Mouse (Mus musculus): ENCODE results near the gene Chd3. TPM values are rescaled to one million over a fixed set of nuclear protein-coding genes. Genes with fewer than 3 reads are reported as not detected.

The Chd3 gene
- polyA plus RNA-seq, 1 experiment, result 25.7 TPM

DNA sequence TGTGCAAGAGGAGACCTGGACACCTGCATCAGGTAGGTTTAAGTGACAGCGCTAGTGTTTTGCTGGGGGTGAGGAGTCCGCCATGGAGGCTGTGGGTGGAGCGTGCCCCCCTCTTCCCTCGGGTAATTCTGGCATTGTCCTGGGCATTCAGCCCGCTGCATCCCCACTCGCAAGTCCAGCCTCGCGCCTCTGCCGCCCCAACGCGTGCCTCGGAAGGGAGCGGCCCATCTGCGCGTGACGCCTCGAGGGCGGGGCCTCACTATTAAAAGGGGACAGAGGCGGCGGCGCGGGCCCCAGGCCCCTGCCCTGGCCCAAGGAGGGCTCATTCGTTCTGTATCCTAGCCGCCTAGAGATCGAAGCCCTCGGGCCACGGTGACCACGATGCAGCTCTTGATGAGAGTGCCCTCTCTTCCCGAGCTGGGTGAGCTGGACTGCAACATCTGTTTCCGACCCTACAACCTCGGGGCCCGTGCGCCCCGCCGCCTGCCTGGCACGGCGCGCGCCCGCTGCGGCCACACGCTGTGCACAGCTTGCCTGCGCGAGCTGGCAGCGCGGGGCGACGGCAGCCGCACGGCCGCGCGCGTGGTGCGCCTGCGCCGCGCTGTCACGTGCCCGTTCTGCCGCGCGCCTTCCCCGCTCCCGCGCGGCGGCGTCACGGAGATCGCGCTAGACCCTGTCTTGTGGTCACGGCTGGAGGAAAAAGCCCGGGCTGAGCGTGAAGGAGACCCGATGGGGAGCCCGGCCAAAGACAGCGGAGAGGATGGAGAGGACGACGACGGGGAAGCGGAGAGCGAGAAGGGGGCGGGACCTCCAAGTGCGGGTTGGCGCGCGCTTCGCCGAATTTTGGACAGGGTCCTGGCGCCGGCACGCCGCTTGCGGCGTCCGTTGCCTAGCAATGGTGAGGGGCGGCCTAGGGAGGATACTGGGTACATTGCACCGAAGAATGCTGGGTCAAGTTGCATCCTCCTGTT, 28.8 kb downstream of the Chd3 start, which contains the start of gene Rnf227:
Gene Rnf227 (plus strand): TSS at position 301 of the 971 bp plus-strand sequence.
- Histone ChIP-seq H3K4me1 (ENCODE audit: control insufficient read depth, insufficient read depth, low read length) (no peaks in the 10 kb centered on the region), H3K9me3 (replicated peaks; ENCODE audit: control insufficient read depth, insufficient read depth, low read length, poor library complexity, severe bottlenecking) (no peaks in the 10 kb centered on the region), H3K4me3 (ENCODE audit: low read depth, low read length) (peak within 1 kb of the TSS; percentile 54), H3K27me3 (ENCODE audit: control insufficient read depth, insufficient read depth, low read length, poor library complexity, severe bottlenecking) (peaks cover 8% of the 10 kb centered on the region), H3K27ac (ENCODE audit: insufficient read depth, low read length) (no peak within 1 kb of the TSS), H3K9ac (ENCODE audit: low read depth, poor library complexity, severe bottlenecking) (peak within 1 kb of the TSS; percentile 32), H3K36me3 (ENCODE audit: control insufficient read depth, insufficient read depth, low read length, poor library complexity, severe bottlenecking) (no peaks in the 10 kb centered on the region)
- TF ChIP-seq CTCF (IDR thresholded peaks at IDR 0.05; ENCODE audit: low read depth, low read length), result no peak

- Histone ChIP-seq H3K4me1 (ENCODE audit: control insufficient read depth, insufficient read depth, low read length) (no peaks in the 10 kb centered on the region), H3K27me3 (ENCODE audit: control insufficient read depth, insufficient read depth, low read length, poor library complexity, severe bottlenecking) (peaks cover 5% of the 10 kb centered on the region), H3K27ac (ENCODE audit: insufficient read depth, low read length) (no peak overlapping the region), H3K4me3 (ENCODE audit: low read depth, low read length) (no peak overlapping the region), H3K9ac (ENCODE audit: low read depth, poor library complexity, severe bottlenecking) (no peak overlapping the region), H3K36me3 (ENCODE audit: control insufficient read depth, insufficient read depth, low read length, poor library complexity, severe bottlenecking) (no peaks in the 10 kb centered on the region), H3K9me3 (replicated peaks; ENCODE audit: control insufficient read depth, insufficient read depth, low read length, poor library complexity, severe bottlenecking) (no peaks in the 10 kb centered on the region)
- TF ChIP-seq EP300 (IDR thresholded peaks at IDR 0.05; ENCODE audit: insufficient read depth, low read depth, low read length) (no peak), CTCF (IDR thresholded peaks at IDR 0.05; ENCODE audit: low read depth, low read length) (no peak), POLR2A (IDR thresholded peaks at IDR 0.05; ENCODE audit: insufficient read depth, low read length) (no peak)
These were observed 34.4 kb downstream of the Chd3 start for GRCm38 (mm10) chr11:69334796-69335195.

- no peak overlapping the region for H3K4me3 ChIP-seq (ENCODE audit: low read depth, low read length)
- H3K9ac ChIP-seq (ENCODE audit: low read depth, poor library complexity, severe bottlenecking), result no peak overlapping the region
- TF ChIP-seq CTCF (IDR thresholded peaks at IDR 0.05; ENCODE audit: low read depth, low read length) (no peak), POLR2A (IDR thresholded peaks at IDR 0.05; ENCODE audit: insufficient read depth, low read length) (no peak), EP300 (IDR thresholded peaks at IDR 0.05; ENCODE audit: insufficient read depth, low read depth, low read length) (no peak)
- H3K36me3 ChIP-seq (ENCODE audit: control insufficient read depth, insufficient read depth, low read length, poor library complexity, severe bottlenecking), result no peaks in the 10 kb centered on the region
- H3K4me1 ChIP-seq (ENCODE audit: control insufficient read depth, insufficient read depth, low read length), result no peaks in the 10 kb centered on the region
- no peak overlapping the region for H3K27ac ChIP-seq (ENCODE audit: insufficient read depth, low read length)
- peaks cover 2% of the 10 kb centered on the region; the same call in 1 of the 2 replicates for H3K27me3 ChIP-seq (ENCODE audit: control insufficient read depth, insufficient read depth, low read length, poor library complexity, severe bottlenecking)
- no peaks in the 10 kb centered on the region for H3K9me3 ChIP-seq (replicated peaks; ENCODE audit: control insufficient read depth, insufficient read depth, low read length, poor library complexity, severe bottlenecking)
These were observed 35.3 kb downstream of the Chd3 start for GRCm38 (mm10) chr11:69333922-69334321.

GRCm38 (mm10) chr11:69332713-69333253, 36.4 kb downstream of the Chd3 start:
- Histone ChIP-seq H3K27ac (ENCODE audit: insufficient read depth, low read length) (no peak overlapping the region), H3K4me3 (ENCODE audit: low read depth, low read length) (no peak overlapping the region), H3K4me1 (ENCODE audit: control insufficient read depth, insufficient read depth, low read length) (no peaks in the 10 kb centered on the region), H3K9ac (ENCODE audit: low read depth, poor library complexity, severe bottlenecking) (no peak overlapping the region), H3K36me3 (ENCODE audit: control insufficient read depth, insufficient read depth, low read length, poor library complexity, severe bottlenecking) (no peaks in the 10 kb centered on the region), H3K27me3 (ENCODE audit: control insufficient read depth, insufficient read depth, low read length, poor library complexity, severe bottlenecking) (peaks cover 1% of the 10 kb centered on the region), H3K9me3 (replicated peaks; ENCODE audit: control insufficient read depth, insufficient read depth, low read length, poor library complexity, severe bottlenecking) (no peaks in the 10 kb centered on the region)
- TF ChIP-seq POLR2A (IDR thresholded peaks at IDR 0.05; ENCODE audit: insufficient read depth, low read length), result no peak
- no peak for TF ChIP-seq CTCF (IDR thresholded peaks at IDR 0.05; ENCODE audit: low read depth, low read length)
- no peak for TF ChIP-seq EP300 (IDR thresholded peaks at IDR 0.05; ENCODE audit: insufficient read depth, low read depth, low read length)

DNA sequence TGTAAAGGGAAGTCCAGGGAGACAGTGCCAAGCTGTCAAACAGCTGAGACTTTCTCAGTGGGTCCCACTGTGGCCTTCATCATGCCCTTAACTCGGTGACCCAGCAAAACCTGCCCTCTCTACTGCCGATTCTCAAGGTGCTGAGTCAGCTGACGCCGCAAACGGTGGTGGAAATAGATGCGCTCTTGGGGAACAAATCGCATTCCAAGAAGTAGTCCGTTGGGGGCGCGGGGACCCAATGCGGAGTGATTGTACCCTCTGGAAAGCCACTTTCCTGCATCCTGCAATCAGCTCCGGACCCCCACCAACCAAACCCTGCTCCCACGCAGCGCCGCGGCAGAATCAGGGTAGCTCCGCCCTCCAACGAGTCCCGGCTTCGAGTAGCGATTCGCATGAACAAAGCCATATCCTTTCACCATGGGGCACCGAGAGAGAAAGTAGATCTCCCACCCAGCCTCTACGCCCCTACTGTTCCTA, 37.2 kb downstream of the Chd3 start:
- Histone ChIP-seq H3K9ac (ENCODE audit: low read depth, poor library complexity, severe bottlenecking) (peak overlapping the region; percentile 10; the same call in 1 of the 2 replicates), H3K36me3 (ENCODE audit: control insufficient read depth, insufficient read depth, low read length, poor library complexity, severe bottlenecking) (no peaks in the 10 kb centered on the region), H3K27ac (ENCODE audit: insufficient read depth, low read length) (no peak overlapping the region), H3K4me1 (ENCODE audit: control insufficient read depth, insufficient read depth, low read length) (no peaks in the 10 kb centered on the region), H3K9me3 (replicated peaks; ENCODE audit: control insufficient read depth, insufficient read depth, low read length, poor library complexity, severe bottlenecking) (no peaks in the 10 kb centered on the region), H3K27me3 (ENCODE audit: control insufficient read depth, insufficient read depth, low read length, poor library complexity, severe bottlenecking) (peaks cover 5% of the 10 kb centered on the region; the same call in 1 of the 2 replicates), H3K4me3 (ENCODE audit: low read depth, low read length) (peak overlapping the region; percentile 51)
- TF ChIP-seq EP300 (IDR thresholded peaks at IDR 0.05; ENCODE audit: insufficient read depth, low read depth, low read length), result no peak

DNA sequence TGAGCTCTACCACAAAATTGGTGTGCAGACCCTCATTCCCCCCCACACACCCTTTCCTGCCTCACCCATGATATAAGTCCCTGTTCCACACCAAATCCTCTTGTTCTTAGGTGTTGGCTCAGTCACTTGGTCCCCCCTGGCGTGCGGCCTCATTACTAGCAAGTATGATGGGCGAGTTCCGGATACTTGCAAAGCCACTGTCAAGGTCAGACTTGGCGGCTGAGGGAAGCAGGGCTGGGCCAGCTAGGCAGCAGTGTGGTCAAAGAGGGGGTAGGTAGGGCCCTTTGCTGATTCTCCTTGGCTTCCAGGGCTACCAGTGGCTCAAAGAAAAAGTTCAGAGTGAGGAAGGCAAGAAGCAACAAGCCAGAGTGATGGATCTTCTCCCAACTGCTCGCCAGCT, 38.1 kb downstream of the Chd3 start:
- H3K27me3 ChIP-seq (ENCODE audit: control insufficient read depth, insufficient read depth, low read length, poor library complexity, severe bottlenecking), result peaks cover 9% of the 10 kb centered on the region
- H3K4me3 ChIP-seq (ENCODE audit: low read depth, low read length), result no peak overlapping the region
- H3K27ac ChIP-seq (ENCODE audit: insufficient read depth, low read length), result no peak overlapping the region
- no peaks in the 10 kb centered on the region for H3K36me3 ChIP-seq (ENCODE audit: control insufficient read depth, insufficient read depth, low read length, poor library complexity, severe bottlenecking)
- no peak overlapping the region for H3K9ac ChIP-seq (ENCODE audit: low read depth, poor library complexity, severe bottlenecking)
- H3K9me3 ChIP-seq (replicated peaks; ENCODE audit: control insufficient read depth, insufficient read depth, low read length, poor library complexity, severe bottlenecking), result no peaks in the 10 kb centered on the region
- TF ChIP-seq CTCF (IDR thresholded peaks at IDR 0.05; ENCODE audit: low read depth, low read length) (no peak), EP300 (IDR thresholded peaks at IDR 0.05; ENCODE audit: insufficient read depth, low read depth, low read length) (no peak), POLR2A (IDR thresholded peaks at IDR 0.05; ENCODE audit: insufficient read depth, low read length) (no peak)
- H3K4me1 ChIP-seq (ENCODE audit: control insufficient read depth, insufficient read depth, low read length), result no peaks in the 10 kb centered on the region

Data from ES-Bruce4 (cell line).